8 mouse cellular contexts compared by ENCODE assay signal in the genomic region with DNA sequence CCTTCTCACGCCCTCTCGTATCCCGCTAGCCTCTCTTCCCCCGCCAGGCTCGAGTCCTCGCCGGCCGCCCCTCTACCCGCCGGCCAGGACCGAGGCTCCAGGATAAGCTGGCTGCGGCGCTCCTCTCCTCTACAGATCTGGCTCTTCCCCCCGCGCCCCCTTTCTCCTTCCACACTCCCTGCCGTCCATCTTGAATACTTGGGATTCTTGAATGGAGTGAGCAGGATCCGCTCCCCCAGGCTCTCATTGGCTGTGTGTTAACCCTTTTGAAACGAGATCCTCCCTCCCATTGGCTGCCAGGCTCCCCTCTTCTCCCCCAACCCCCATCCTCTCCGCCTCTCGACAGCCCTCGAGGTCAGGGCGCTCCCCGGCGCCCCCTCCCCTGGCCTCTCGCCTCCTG. TPM values are rescaled to one million over a fixed set of nuclear protein-coding genes. Genes with fewer than 3 reads are reported as not detected.
A peak's percentile ranks its signal among the peaks of the same experiment; 100 is the strongest.
DNase-seq lines count a peak whose midpoint lies in the region; ATAC-seq lines count a peak whose summit lies in the region.

A gene (minus strand): TSS at position 95 of the 400 bp plus-strand sequence.

- H3K4me3 ChIP-seq in forebrain, embryonic 15.5 days: peak within 1 kb of the TSS; percentile 93

- no peaks in the 10 kb centered on the region for H3K27me3 ChIP-seq in forebrain, embryonic 15.5 days

- H3K9ac ChIP-seq in forebrain, embryonic 15.5 days (replicated peaks): peak within 1 kb of the TSS; percentile 96

- intact Hi-C loops in heart, postnatal 25 days (cut with DNase I): loop anchor here (5.0 kb wide), 1 partner anchor 54 kb away; a partner anchor contains a TSS

- 0% methylated on average over 25 of the region's 25 CpGs for WGBS in forebrain, embryonic 15.5 days

- peak; percentile 99 for DNase-seq in R1 (ENCODE audit: low read depth, low spot score)
- peak; percentile 82 for DNase-seq in cerebellum, adult 11-12 months
- peak; percentile 62 for DNase-seq in heart, postnatal 25 days (ENCODE audit: low spot score)
- DNase-seq in kidney, postnatal 36 days: peak; percentile 82 to 86
- DNase-seq in lung, adult 18-20 months: peak; percentile 77 to 84
- DNase-seq in ovary, postnatal 14 days (ENCODE audit: low spot score): peak; percentile 73

- H3K36me3 ChIP-seq in forebrain, embryonic 15.5 days: peaks cover 3% of the 10 kb centered on the region; the same call in 1 of the 2 replicates

- no peaks in the 10 kb centered on the region for H3K9me3 ChIP-seq in forebrain, embryonic 15.5 days

- H3K4me2 ChIP-seq in forebrain, embryonic 15.5 days (replicated peaks): peak within 1 kb of the TSS; percentile 94

- H3K4me1 ChIP-seq in forebrain, embryonic 15.5 days: peaks cover 41% of the 10 kb centered on the region

- peak within 1 kb of the TSS; percentile 99 for H3K27ac ChIP-seq in forebrain, embryonic 15.5 days (replicated peaks)

- peak; percentile 94 for ATAC-seq in forebrain, embryonic 15.5 days (replicated peaks)
- ATAC-seq in monocyte, adult 5-6 weeks (replicated peaks; ENCODE audit: insufficient number of reproducible peaks, low FRiP score, low TSS enrichment, poor library complexity, severe bottlenecking): no peak

RNA-seq across cellular contexts. Expression of the gene that starts here (rescaled TPM):
- 5.6 TPM in 2 replicates for polyA plus RNA-seq in forebrain, embryonic 15.5 days (2015; fragmentation: Nextera tagmentation; extraction: Ambion mirVana)
- total RNA-seq in heart, postnatal 25 days (2021): 1 to 10 TPM; 1.8 to 1.9 TPM
- not detected in 3 replicates for total RNA-seq in monocyte, adult 5-6 weeks (2017)
